Mouse (Mus musculus): ENCODE measurements at regions not wholly inside any gene's neighbourhood (a gene's known extent, or its start where the extent isn't known, plus 50 kb on each side); places are given as distances from the start of the nearest gene placed in this dataset.

- no peak overlapping the region for H3K4me3 ChIP-seq
- no peaks in the 10 kb centered on the region for H3K79me2 ChIP-seq (ENCODE audit: control insufficient read depth, insufficient read depth)
- H3K27me3 ChIP-seq (ENCODE audit: control insufficient read depth, insufficient read depth, insufficient read length): no peaks in the 10 kb centered on the region
- H3ac ChIP-seq (ENCODE audit: control insufficient read depth, insufficient read length): no peak overlapping the region
- H3K4me2 ChIP-seq (ENCODE audit: low read depth): no peak overlapping the region
- no peak for TF ChIP-seq MYOG (IDR thresholded peaks at IDR 0.05; ENCODE audit: control insufficient read depth in 1 of 3, insufficient read depth in 1 of 3, insufficient read length in 2 of 3, low read depth in 2 of 3)
- no peak for TF ChIP-seq REST (IDR thresholded peaks at IDR 0.05; ENCODE audit: insufficient read depth, insufficient read length)
- no peak for TF ChIP-seq POLR2A (IDR thresholded peaks at IDR 0.05; ENCODE audit: insufficient read length, low read depth)
- TF ChIP-seq CEBPB (IDR thresholded peaks at IDR 0.05; ENCODE audit: insufficient read depth, poor library complexity, severe bottlenecking): no peak
- TF ChIP-seq E2F4 (IDR thresholded peaks at IDR 0.05; ENCODE audit: insufficient read depth): no peak
- TF ChIP-seq MYOD1 (IDR thresholded peaks at IDR 0.05; ENCODE audit: control insufficient read depth in 1 of 3, insufficient read length in 2 of 3, low read depth in 2 of 3): no peak
- no peak for TF ChIP-seq POLR2AphosphoS2 (IDR thresholded peaks at IDR 0.05; ENCODE audit: insufficient read length, low read depth)
- TF ChIP-seq TCF12 (IDR thresholded peaks at IDR 0.05; ENCODE audit: insufficient read depth, poor library complexity, severe bottlenecking): no peak
- no peak for TF ChIP-seq SRF (IDR thresholded peaks at IDR 0.05; ENCODE audit: control insufficient read depth, insufficient read length, low read depth)
- TF ChIP-seq MAX (IDR thresholded peaks at IDR 0.05; ENCODE audit: low read depth): no peak
- TF ChIP-seq USF1 (IDR thresholded peaks at IDR 0.05; ENCODE audit: low read depth): no peak
- no peak for TF ChIP-seq TCF3 (IDR thresholded peaks at IDR 0.05; ENCODE audit: insufficient read length, low read depth)
- no peaks in the 10 kb centered on the region for H3K36me3 ChIP-seq (ENCODE audit: control insufficient read depth, insufficient read depth)
These were observed 76.2 kb upstream of the Cpeb2 start for GRCm38 (mm10) chr5:43156771-43157170.

- H3K27me3 ChIP-seq (ENCODE audit: control insufficient read depth, insufficient read depth, insufficient read length): no peaks in the 10 kb centered on the region
- H3K4me3 ChIP-seq: no peak overlapping the region
- no peak overlapping the region for H3ac ChIP-seq (ENCODE audit: control insufficient read depth, insufficient read length)
- H3K79me2 ChIP-seq (ENCODE audit: control insufficient read depth, insufficient read depth): no peaks in the 10 kb centered on the region
- no peaks in the 10 kb centered on the region for H3K36me3 ChIP-seq (ENCODE audit: control insufficient read depth, insufficient read depth)
- TF ChIP-seq CEBPB (IDR thresholded peaks at IDR 0.05; ENCODE audit: insufficient read depth, poor library complexity, severe bottlenecking) (no peak), MYOD1 (IDR thresholded peaks at IDR 0.05; ENCODE audit: control insufficient read depth in 1 of 3, insufficient read length in 2 of 3, low read depth in 2 of 3) (no peak), REST (IDR thresholded peaks at IDR 0.05; ENCODE audit: insufficient read depth, insufficient read length) (no peak), MYOG (IDR thresholded peaks at IDR 0.05; ENCODE audit: control insufficient read depth in 1 of 3, insufficient read depth in 1 of 3, insufficient read length in 2 of 3, low read depth in 2 of 3) (no peak), TCF12 (IDR thresholded peaks at IDR 0.05; ENCODE audit: insufficient read depth, poor library complexity, severe bottlenecking) (no peak), E2F4 (IDR thresholded peaks at IDR 0.05; ENCODE audit: insufficient read depth) (no peak), USF1 (IDR thresholded peaks at IDR 0.05; ENCODE audit: low read depth) (no peak), MAX (IDR thresholded peaks at IDR 0.05; ENCODE audit: low read depth) (no peak), POLR2AphosphoS2 (IDR thresholded peaks at IDR 0.05; ENCODE audit: insufficient read length, low read depth) (no peak), SRF (IDR thresholded peaks at IDR 0.05; ENCODE audit: control insufficient read depth, insufficient read length, low read depth) (no peak), TCF3 (IDR thresholded peaks at IDR 0.05; ENCODE audit: insufficient read length, low read depth) (no peak), POLR2A (IDR thresholded peaks at IDR 0.05; ENCODE audit: insufficient read length, low read depth) (no peak)
- no peak overlapping the region for H3K4me2 ChIP-seq (ENCODE audit: low read depth)
These were observed 72.8 kb upstream of the Cpeb2 start for GRCm38 (mm10) chr5:43160140-43160539.

GRCm38 (mm10) chr5:43181475-43181874 lies 51.5 kb upstream of the Cpeb2 start:
- H3ac ChIP-seq (ENCODE audit: control insufficient read depth, insufficient read length): no peak overlapping the region
- no peak overlapping the region for H3K4me3 ChIP-seq
- H3K79me2 ChIP-seq (ENCODE audit: control insufficient read depth, insufficient read depth): no peaks in the 10 kb centered on the region
- H3K36me3 ChIP-seq (ENCODE audit: control insufficient read depth, insufficient read depth): no peaks in the 10 kb centered on the region
- TF ChIP-seq E2F4 (IDR thresholded peaks at IDR 0.05; ENCODE audit: insufficient read depth): no peak
- no peak for TF ChIP-seq POLR2A (IDR thresholded peaks at IDR 0.05; ENCODE audit: insufficient read length, low read depth)
- TF ChIP-seq MAX (IDR thresholded peaks at IDR 0.05; ENCODE audit: low read depth): no peak
- no peak for TF ChIP-seq TCF12 (IDR thresholded peaks at IDR 0.05; ENCODE audit: insufficient read depth, poor library complexity, severe bottlenecking)
- TF ChIP-seq CEBPB (IDR thresholded peaks at IDR 0.05; ENCODE audit: insufficient read depth, poor library complexity, severe bottlenecking): no peak
- TF ChIP-seq USF1 (IDR thresholded peaks at IDR 0.05; ENCODE audit: low read depth): no peak
- TF ChIP-seq POLR2AphosphoS2 (IDR thresholded peaks at IDR 0.05; ENCODE audit: insufficient read length, low read depth): no peak
- TF ChIP-seq MYOD1 (IDR thresholded peaks at IDR 0.05; ENCODE audit: control insufficient read depth in 1 of 3, insufficient read length in 2 of 3, low read depth in 2 of 3): no peak
- no peak for TF ChIP-seq SRF (IDR thresholded peaks at IDR 0.05; ENCODE audit: control insufficient read depth, insufficient read length, low read depth)
- TF ChIP-seq REST (IDR thresholded peaks at IDR 0.05; ENCODE audit: insufficient read depth, insufficient read length): no peak
- no peak for TF ChIP-seq MYOG (IDR thresholded peaks at IDR 0.05; ENCODE audit: control insufficient read depth in 1 of 3, insufficient read depth in 1 of 3, insufficient read length in 2 of 3, low read depth in 2 of 3)
- no peak for TF ChIP-seq TCF3 (IDR thresholded peaks at IDR 0.05; ENCODE audit: insufficient read length, low read depth)
- no peaks in the 10 kb centered on the region for H3K27me3 ChIP-seq (ENCODE audit: control insufficient read depth, insufficient read depth, insufficient read length)
- H3K4me2 ChIP-seq (ENCODE audit: low read depth): no peak overlapping the region
